Mouse (Mus musculus) heart, postnatal 0 days (tissue): ENCODE measurements at regions not wholly inside any gene's neighbourhood (a gene's known extent, or its start where the extent isn't known, plus 50 kb on each side); places are given as distances from the start of the nearest gene placed in this dataset.

Experiments used
- CTCF ChIP-seq: IDR thresholded peaks from 2 replicates; pipeline ENCODE4 v1.5.1; 2016; ENCODE audit warnings: antibody characterized with exemption, control low read depth, low read depth
- EP300 ChIP-seq: IDR thresholded peaks from 2 replicates; pipeline ENCODE4 v1.6.1; 2016; ENCODE audit warnings: antibody characterized with exemption, low read depth

GRCm38 (mm10) chr12:110035171-110035570 lies 243.7 kb upstream of the Dio3 start:
- TF ChIP-seq CTCF (no peak), EP300 (no peak)
